Mouse (Mus musculus) embryonic facial prominence, embryonic 10.5 days (tissue): ENCODE measurements around the gene Npvf. TPM values are rescaled to one million over a fixed set of nuclear protein-coding genes. Genes with fewer than 3 reads are reported as not detected.

Experiments used
- DNase-seq: peaks from one replicate; pipeline ENCODE4 v3.0.0-alpha.2; 2017; ENCODE audit warnings: low spot score
- H3K27ac ChIP-seq: fragments of 300-500 bp; sonication (generic); replicated peaks from 2 replicates; pipeline ENCODE4 v1.5.1; 2016; ENCODE audit warnings: mild to moderate bottlenecking
- H3K27me3 ChIP-seq: fragments of 300-500 bp; sonication (generic); replicated peaks from 2 replicates; pipeline ENCODE4 v1.6.1; 2016; ENCODE audit warnings: low read depth, mild to moderate bottlenecking; ENCODE audit not compliant: poor library complexity, severe bottlenecking
- H3K36me3 ChIP-seq: fragments of 300-500 bp; sonication (generic); replicated peaks from 2 replicates; pipeline ENCODE4 v1.6.1; 2016; ENCODE audit warnings: mild to moderate bottlenecking, moderate library complexity
- H3K4me1 ChIP-seq: fragments of 300-500 bp; sonication (generic); 2 replicates; pipeline ENCODE4 v1.6.1; 2016
- H3K4me3 ChIP-seq: fragments of 300-500 bp; sonication (generic); 2 replicates; pipeline ENCODE4 v1.5.1; 2016; ENCODE audit warnings: mild to moderate bottlenecking, moderate library complexity
- H3K9me3 ChIP-seq: fragments of 300-500 bp; sonication (generic); 2 replicates; pipeline ENCODE4 v1.6.1; 2016; ENCODE audit warnings: mild to moderate bottlenecking
- WGBS: fragments of 180-500 bp; shearing (Covaris S2); methylation state at CpG from one replicate; pipeline ENCODE4 v1.1.7; 2016; 5-methylcytosine and 5-hydroxymethylcytosine counted together
- polyA plus RNA-seq: library from polyadenylated mRNA; unstranded; fragments of >200 nt; fragmentation: Nextera tagmentation; extraction: Ambion mirVana; gene quantifications from 2 replicates; pipeline ENCODE4 v1.2.1, GENCODE M21; 2016

The Npvf gene
- polyA plus RNA-seq, result not detected in 2 replicates

DNA sequence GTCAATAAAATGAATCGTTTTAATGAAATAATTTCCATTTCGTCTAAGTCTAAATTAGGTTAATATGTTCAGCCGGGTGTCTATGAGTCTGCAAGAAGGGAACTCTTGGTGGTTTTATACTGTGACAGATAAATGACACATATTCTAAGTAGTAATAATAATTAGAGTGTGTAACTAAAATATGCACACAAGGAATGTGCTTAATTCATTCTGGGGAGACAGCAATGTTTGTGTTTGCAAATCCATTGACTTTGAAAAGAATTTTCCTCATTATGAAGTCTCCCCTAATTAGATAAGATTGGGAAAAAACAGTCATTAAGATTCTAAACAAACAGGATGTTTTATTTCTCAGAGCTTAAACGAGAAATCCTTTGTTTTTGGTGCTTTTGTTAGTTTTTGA is at the start of gene Npvf:
Gene Npvf, minus strand, starts transcription at position 84 of the 400 bp plus-strand sequence.
- Histone ChIP-seq H3K4me3 (no peak within 1 kb of the TSS), H3K36me3 (no peaks in the 10 kb centered on the region), H3K4me1 (no peaks in the 10 kb centered on the region), H3K27me3 (no peaks in the 10 kb centered on the region), H3K27ac (no peak within 1 kb of the TSS), H3K9me3 (no peaks in the 10 kb centered on the region)
- DNase-seq, result no peak
- 73% methylated on average over 4 of the region's 4 CpGs for WGBS

DNA sequence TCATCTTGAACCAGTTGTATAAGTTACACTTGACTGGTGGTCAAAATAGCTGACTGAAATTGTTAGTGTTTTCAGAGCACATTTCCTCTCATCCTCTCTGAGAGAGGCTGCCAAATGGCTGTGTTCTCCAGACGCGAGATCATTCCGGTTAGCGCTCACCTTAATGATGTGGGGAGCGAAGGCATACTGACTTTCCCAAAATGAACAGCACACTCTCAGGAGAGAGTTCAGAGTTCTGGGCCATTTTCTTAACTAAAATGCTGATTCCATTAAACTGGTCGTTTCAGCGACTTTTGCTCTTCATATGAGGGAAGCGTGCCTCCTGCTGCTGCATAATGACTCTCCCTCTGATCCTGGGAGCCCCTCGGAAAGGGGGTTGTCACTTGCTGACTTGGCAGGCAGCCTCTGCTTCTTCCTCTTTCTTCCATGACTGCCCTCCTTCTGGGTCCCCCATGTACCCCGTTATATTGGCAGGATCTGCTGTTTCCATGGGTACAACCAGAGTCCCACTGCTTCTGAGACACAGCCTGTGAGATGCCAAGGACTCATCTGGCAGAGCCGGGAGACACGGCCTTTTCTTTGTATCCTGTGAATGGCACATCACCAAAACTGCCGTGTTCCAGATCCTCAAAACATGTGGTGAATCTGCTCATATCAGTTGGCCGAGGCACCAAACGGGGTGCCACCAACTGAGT is 35.0 kb upstream of the Npvf start:
- no peak for DNase-seq
- H3K27ac ChIP-seq, result no peak overlapping the region

GRCm38 (mm10) chr6:50684646-50685415 is 30.6 kb upstream of the Npvf start:
- Histone ChIP-seq H3K36me3 (no peaks in the 10 kb centered on the region), H3K9me3 (no peaks in the 10 kb centered on the region), H3K4me3 (no peak overlapping the region), H3K27me3 (peaks cover 25% of the 10 kb centered on the region), H3K27ac (no peak overlapping the region), H3K4me1 (peaks cover 20% of the 10 kb centered on the region)
- DNase-seq, result no peak
- 65% methylated on average over 7 of the region's 7 CpGs for WGBS

More for the DNA sequence above, 35.0 kb upstream of the Npvf start:
- Histone ChIP-seq H3K4me1 (peaks cover 13% of the 10 kb centered on the region), H3K36me3 (no peaks in the 10 kb centered on the region), H3K4me3 (no peak overlapping the region), H3K27me3 (no peaks in the 10 kb centered on the region), H3K9me3 (no peaks in the 10 kb centered on the region)
- 72% methylated on average over 15 of the region's 15 CpGs for WGBS

GRCm38 (mm10) chr6:50681491-50681890 is 27.3 kb upstream of the Npvf start:
- H3K4me3 ChIP-seq, result no peak overlapping the region
- no peaks in the 10 kb centered on the region for H3K36me3 ChIP-seq
- no peak overlapping the region for H3K27ac ChIP-seq
- peaks cover 25% of the 10 kb centered on the region for H3K27me3 ChIP-seq
- DNase-seq, result peak; percentile 9
- H3K9me3 ChIP-seq, result no peaks in the 10 kb centered on the region
- peaks cover 25% of the 10 kb centered on the region for H3K4me1 ChIP-seq
- WGBS, result 15% methylated on average over 5 of the region's 5 CpGs

DNA sequence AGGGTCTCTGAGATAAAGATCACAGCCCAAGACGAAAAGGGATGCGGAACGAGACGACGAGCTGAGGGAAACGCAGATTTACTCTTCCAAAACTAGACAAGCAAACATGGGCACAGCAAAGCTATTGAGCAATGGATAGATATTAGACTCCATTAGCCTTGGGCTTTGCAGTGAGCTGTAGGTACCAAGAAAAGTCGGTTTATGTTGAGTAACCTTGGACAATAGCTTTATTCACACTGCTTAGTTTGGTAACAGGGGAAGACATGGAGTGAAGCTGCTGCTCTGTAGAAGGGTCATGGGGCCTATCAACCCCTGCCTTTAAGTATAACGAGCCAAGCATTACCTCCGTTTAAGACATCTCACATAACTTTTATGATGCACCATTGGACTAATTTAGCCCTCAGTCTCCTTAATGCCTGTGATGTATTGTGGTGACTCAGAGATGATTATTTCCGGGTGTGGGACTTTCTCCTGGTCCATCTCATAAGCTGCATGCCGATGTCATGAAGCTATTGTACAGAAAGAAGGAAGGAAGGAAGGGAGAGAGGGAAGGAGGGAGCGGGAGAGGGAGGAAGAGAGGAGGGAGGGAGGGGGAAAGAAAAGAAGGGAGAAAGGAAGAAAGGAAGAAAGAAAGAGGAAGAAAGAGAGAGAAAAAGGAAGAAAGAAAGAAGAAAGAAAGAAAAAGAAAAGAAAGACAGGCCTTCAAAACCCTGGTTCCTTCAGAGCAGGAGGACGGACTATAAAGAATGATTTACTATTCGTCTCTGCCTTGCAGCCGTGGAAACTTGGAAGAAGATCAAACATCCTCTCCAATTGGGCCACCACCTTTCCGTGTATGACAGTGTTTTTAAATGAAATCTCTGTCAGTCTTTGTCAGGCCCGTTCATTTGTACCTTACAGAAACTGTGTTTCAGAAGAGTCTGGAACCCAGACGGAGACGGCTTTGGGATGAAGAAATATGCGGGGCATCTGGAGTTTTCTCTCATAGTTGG is 26.3 kb upstream of the Npvf start:
- 67% methylated on average over 20 of the region's 20 CpGs for WGBS
- H3K4me1 ChIP-seq, result peaks cover 25% of the 10 kb centered on the region
- DNase-seq, result no peak
- no peaks in the 10 kb centered on the region for H3K9me3 ChIP-seq
- H3K27ac ChIP-seq, result no peak overlapping the region; the same call in 1 of the 2 replicates
- H3K27me3 ChIP-seq, result peaks cover 25% of the 10 kb centered on the region
- H3K4me3 ChIP-seq, result no peak overlapping the region
- H3K36me3 ChIP-seq, result no peaks in the 10 kb centered on the region

DNA sequence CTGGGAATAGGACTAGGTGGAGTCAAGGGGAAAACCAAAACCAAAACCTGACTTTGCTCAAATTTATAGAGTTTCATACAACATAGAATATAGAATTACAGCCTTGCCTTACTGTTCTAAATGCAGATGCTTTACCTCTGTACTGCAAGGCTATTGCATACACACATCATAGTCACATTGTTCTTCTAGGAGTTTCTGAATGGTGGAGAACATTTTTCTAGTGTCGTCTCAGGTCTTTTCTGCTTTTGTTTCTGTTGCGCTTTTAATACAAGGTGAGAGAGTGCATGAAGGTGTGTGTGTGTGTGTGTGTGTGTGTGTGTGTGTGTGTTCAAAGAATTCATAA is 25.2 kb upstream of the Npvf start:
- no peak for DNase-seq
- Histone ChIP-seq H3K9me3 (no peaks in the 10 kb centered on the region), H3K4me3 (no peak overlapping the region), H3K36me3 (no peaks in the 10 kb centered on the region), H3K27ac (no peak overlapping the region), H3K27me3 (peaks cover 25% of the 10 kb centered on the region), H3K4me1 (peaks cover 21% of the 10 kb centered on the region)
- WGBS, result 85% methylated on average over 2 of the region's 2 CpGs

- Histone ChIP-seq H3K4me1 (peaks cover 19% of the 10 kb centered on the region), H3K27ac (peak overlapping the region; percentile 25), H3K4me3 (no peak overlapping the region), H3K36me3 (no peaks in the 10 kb centered on the region), H3K9me3 (no peaks in the 10 kb centered on the region), H3K27me3 (peaks cover 25% of the 10 kb centered on the region)
- DNase-seq, result peak; percentile 82
- WGBS, result 30% methylated on average over 8 of the region's 8 CpGs
These were observed 24.7 kb upstream of the Npvf start for GRCm38 (mm10) chr6:50678826-50679485.

GRCm38 (mm10) chr6:50671191-50671590 is 17.0 kb upstream of the Npvf start:
- Histone ChIP-seq H3K27ac (no peak overlapping the region), H3K9me3 (no peaks in the 10 kb centered on the region), H3K4me3 (no peak overlapping the region), H3K4me1 (0 out of 2 replicates have a peak, but pooled peaks cover 4% of the 10 kb centered on the region), H3K27me3 (no peaks in the 10 kb centered on the region), H3K36me3 (no peaks in the 10 kb centered on the region)
- 91% methylated on average over 3 of the region's 3 CpGs for WGBS
- no peak for DNase-seq

DNA sequence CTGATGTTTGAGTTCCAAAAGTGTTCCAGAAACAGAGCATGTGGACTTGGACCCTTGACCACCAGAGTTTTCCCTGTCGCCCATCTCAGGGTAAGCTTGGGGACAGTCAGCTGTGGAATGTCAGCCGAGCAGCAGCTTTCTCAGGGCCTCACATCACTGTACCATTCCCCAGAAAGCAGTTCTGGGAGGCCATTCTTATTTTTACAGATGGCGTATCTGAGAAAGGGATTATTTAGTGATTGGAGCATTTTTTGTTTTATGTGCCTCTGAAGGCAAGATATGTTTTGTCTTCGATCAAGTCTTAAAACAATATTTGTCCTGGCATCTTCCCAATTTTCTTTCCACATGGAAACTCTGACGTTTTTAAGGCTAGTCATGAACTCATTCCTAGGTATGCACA is 12.7 kb upstream of the Npvf start:
- H3K9me3 ChIP-seq, result no peaks in the 10 kb centered on the region
- no peaks in the 10 kb centered on the region for H3K27me3 ChIP-seq
- H3K27ac ChIP-seq, result no peak overlapping the region
- no peaks in the 10 kb centered on the region for H3K36me3 ChIP-seq
- DNase-seq, result no peak
- H3K4me1 ChIP-seq, result no peaks in the 10 kb centered on the region
- WGBS, result 79% methylated on average over 5 of the region's 5 CpGs
- H3K4me3 ChIP-seq, result no peak overlapping the region

- Histone ChIP-seq H3K4me3 (no peak overlapping the region), H3K9me3 (no peaks in the 10 kb centered on the region), H3K27me3 (0 out of 2 replicates have a peak, but pooled peaks cover 3% of the 10 kb centered on the region), H3K4me1 (no peaks in the 10 kb centered on the region), H3K36me3 (no peaks in the 10 kb centered on the region), H3K27ac (no peak overlapping the region)
- 88% methylated on average over 3 of the region's 3 CpGs for WGBS
- no peak for DNase-seq
These were observed 10.8 kb upstream of the Npvf start for GRCm38 (mm10) chr6:50665020-50665419.

DNA sequence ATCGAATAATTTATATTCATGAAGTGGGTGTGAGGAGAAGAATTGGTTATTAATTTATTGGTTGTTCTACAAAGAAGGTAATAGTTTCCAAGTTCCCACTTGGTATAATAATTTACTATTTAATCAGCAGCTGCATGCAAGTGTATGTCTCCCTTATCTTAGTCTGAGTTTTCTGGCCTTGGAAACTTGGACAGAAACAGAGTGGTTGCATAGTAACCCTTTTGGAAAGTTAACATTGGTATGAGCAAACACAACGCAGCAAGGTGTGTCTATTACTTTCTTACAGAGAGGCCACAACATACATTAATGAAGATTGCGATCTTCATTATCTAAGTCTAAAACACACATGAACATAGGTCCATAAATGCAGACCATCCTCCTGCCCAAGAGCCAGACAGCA is 10.0 kb upstream of the Npvf start:
- no peak overlapping the region for H3K27ac ChIP-seq
- no peaks in the 10 kb centered on the region for H3K4me1 ChIP-seq
- H3K36me3 ChIP-seq, result no peaks in the 10 kb centered on the region
- no peak for DNase-seq
- 89% methylated on average over 3 of the region's 3 CpGs for WGBS
- 0 out of 2 replicates have a peak, but pooled peaks cover 3% of the 10 kb centered on the region for H3K27me3 ChIP-seq
- H3K4me3 ChIP-seq, result no peak overlapping the region
- no peaks in the 10 kb centered on the region for H3K9me3 ChIP-seq
